Mouse (Mus musculus) gastrocnemius, adult 18-20 months (tissue): ENCODE measurements at regions not wholly inside any gene's neighbourhood (a gene's known extent, or its start where the extent isn't known, plus 50 kb on each side); places are given as distances from the start of the nearest gene placed in this dataset.

ENCODE experiments used
- DNase-seq: peaks from one replicate; pipeline ENCODE4 v3.0.0; 2021; ENCODE audit warnings: low spot score

GRCm38 (mm10) chr9:87649015-87649978 lies 81.8 kb downstream of the Tbx18 start:
- DNase-seq: no peak

- no peak for DNase-seq
Observed at GRCm38 (mm10) chr9:87648317-87648716, 82.7 kb downstream of the Tbx18 start.

- no peak for DNase-seq
Observed at GRCm38 (mm10) chr9:87645032-87645431, 86.0 kb downstream of the Tbx18 start.

GRCm38 (mm10) chr9:87633863-87634630 lies 97.0 kb downstream of the Tbx18 start:
- DNase-seq: no peak

GRCm38 (mm10) chr9:87626432-87626831 lies 104.6 kb downstream of the Tbx18 start:
- no peak for DNase-seq

- DNase-seq: no peak
Observed at GRCm38 (mm10) chr9:87618238-87618673, 112.8 kb downstream of the Tbx18 start.

- no peak for DNase-seq
Observed at GRCm38 (mm10) chr9:87607878-87608631, 123.0 kb downstream of the Tbx18 start.

- DNase-seq: no peak
Observed at GRCm38 (mm10) chr9:87575591-87575990, 155.5 kb downstream of the Tbx18 start.

GRCm38 (mm10) chr9:87574250-87574864 lies 156.7 kb downstream of the Tbx18 start:
- no peak for DNase-seq

- no peak for DNase-seq
Observed at GRCm38 (mm10) chr9:87563244-87563643, 167.8 kb downstream of the Tbx18 start.

GRCm38 (mm10) chr9:87562796-87563195 lies 168.3 kb downstream of the Tbx18 start:
- no peak for DNase-seq

GRCm38 (mm10) chr9:87557841-87558240 lies 173.2 kb downstream of the Tbx18 start:
- no peak for DNase-seq

- no peak for DNase-seq
Observed at GRCm38 (mm10) chr9:87556953-87557394, 174.1 kb downstream of the Tbx18 start.

GRCm38 (mm10) chr9:87556552-87556951 lies 174.5 kb downstream of the Tbx18 start:
- no peak for DNase-seq

GRCm38 (mm10) chr9:87533182-87533581 lies 197.9 kb downstream of the Tbx18 start:
- DNase-seq: no peak

GRCm38 (mm10) chr9:87529908-87530307 lies 201.2 kb downstream of the Tbx18 start:
- DNase-seq: no peak

GRCm38 (mm10) chr9:87524890-87525684 lies 206.0 kb downstream of the Tbx18 start:
- no peak for DNase-seq

GRCm38 (mm10) chr9:87510683-87511082 lies 220.4 kb downstream of the Tbx18 start:
- no peak for DNase-seq

- no peak for DNase-seq
Observed at GRCm38 (mm10) chr9:87504673-87505385, 226.2 kb downstream of the Tbx18 start.

GRCm38 (mm10) chr9:87464141-87464540 lies 208.8 kb upstream of the Cep162 start:
- DNase-seq: peak; percentile 70
